10 mouse cellular contexts compared by ENCODE assay signal in genomic region chr4:105456955-105457621, GRCm38 (mm10).
DNase-seq lines count a peak whose midpoint lies in the region; ATAC-seq and TF ChIP-seq lines count a peak whose summit lies in the region.
"Had no signal": no experiment of that assay in that cellular context is flagged by ENCODE, and none has a peak within 500 bp of the region (broad histone marks: within the 10 kb centered on the region; RNA-seq: fewer than 3 reads in every experiment).

No protein-coding gene starts in this region.

- peak; percentile 32; the same call in 1 of the 2 replicates for ATAC-seq in stomach, postnatal 0 days (ENCODE audit: low FRiP score, low TSS enrichment)

- intact Hi-C loops in left cerebral cortex, postnatal 4 days (cut with DNase I) = no loop called here
- intact Hi-C loops in heart, postnatal 14 days (cut with DNase I) = no loop called here

- H3K36me3 ChIP-seq in stomach, postnatal 0 days (ENCODE audit: control insufficient read depth, insufficient read depth, low read length) = no peaks in the 10 kb centered on the region
- H3K36me3 ChIP-seq: G1E; limb, embryonic 12.5 days had no signal

- DNase-seq in left cerebral cortex, postnatal 4 days = peak; percentile 27
- DNase-seq in left cerebral cortex, adult 11 months (ENCODE audit: low spot score) = no peak
- peak; percentile 10 to 11 for DNase-seq in cerebellum, adult 18-20 months
- peak; percentile 64 to 72 for DNase-seq in heart, postnatal 14 days
- no peak for DNase-seq in stomach, postnatal 0 days (ENCODE audit: low spot score)
- no peak for DNase-seq in right cerebral cortex, postnatal 4 days
- no peak for DNase-seq in T-cell, adult 2 months (ENCODE audit: low spot score)
- DNase-seq in kidney, adult 9 months = no peak

- no peak overlapping the region for H3K4me3 ChIP-seq in stomach, postnatal 0 days (ENCODE audit: low read depth, low read length)
- H3K4me3 ChIP-seq: limb, embryonic 12.5 days had no signal

- TF ChIP-seq EP300 in stomach, postnatal 0 days (optimal IDR thresholded peaks at IDR 0.05) = no peak

- H3K9ac ChIP-seq in stomach, postnatal 0 days (ENCODE audit: low read length) = no peak overlapping the region
- H3K9ac ChIP-seq: limb, embryonic 12.5 days had no signal

- TF ChIP-seq CTCF in stomach, postnatal 0 days (IDR thresholded peaks at IDR 0.05; ENCODE audit: low read depth) = no peak

- no peaks in the 10 kb centered on the region for H3K27me3 ChIP-seq in stomach, postnatal 0 days (ENCODE audit: control insufficient read depth, insufficient read depth, low read length)
- H3K27me3 ChIP-seq: limb, embryonic 12.5 days had no signal

- no peak overlapping the region for H3K27ac ChIP-seq in stomach, postnatal 0 days (replicated peaks)
- H3K27ac ChIP-seq: limb, embryonic 12.5 days had no signal

- no peaks in the 10 kb centered on the region for H3K9me3 ChIP-seq in stomach, postnatal 0 days (ENCODE audit: control insufficient read depth, low read length)
- H3K9me3 ChIP-seq: limb, embryonic 12.5 days had no signal

- WGBS in stomach, postnatal 0 days = 70% methylated on average over 11 of the region's 11 CpGs

- H3K4me2 ChIP-seq in stomach, postnatal 0 days (replicated peaks; ENCODE audit: low read depth) = no peak overlapping the region
- H3K4me2 ChIP-seq: limb, embryonic 12.5 days had no signal

- no peaks in the 10 kb centered on the region for H3K4me1 ChIP-seq in stomach, postnatal 0 days (replicated peaks; ENCODE audit: control insufficient read depth, insufficient read depth)

Comparison
In these comparisons a context has a peak if more than half of its experiments do, and no peak if none do; other contexts are left out.
1. DNase-seq: peak in left cerebral cortex, postnatal 4 days (single experiment), cerebellum, adult 18-20 months (2 of 2) and heart, postnatal 14 days (2 of 2); none in left cerebral cortex, adult 11 months (single experiment), stomach, postnatal 0 days (single experiment), right cerebral cortex, postnatal 4 days (single experiment), T-cell, adult 2 months (single experiment) and kidney, adult 9 months (single experiment).